Mouse (Mus musculus): ENCODE data around the gene Frs2.

DNA sequence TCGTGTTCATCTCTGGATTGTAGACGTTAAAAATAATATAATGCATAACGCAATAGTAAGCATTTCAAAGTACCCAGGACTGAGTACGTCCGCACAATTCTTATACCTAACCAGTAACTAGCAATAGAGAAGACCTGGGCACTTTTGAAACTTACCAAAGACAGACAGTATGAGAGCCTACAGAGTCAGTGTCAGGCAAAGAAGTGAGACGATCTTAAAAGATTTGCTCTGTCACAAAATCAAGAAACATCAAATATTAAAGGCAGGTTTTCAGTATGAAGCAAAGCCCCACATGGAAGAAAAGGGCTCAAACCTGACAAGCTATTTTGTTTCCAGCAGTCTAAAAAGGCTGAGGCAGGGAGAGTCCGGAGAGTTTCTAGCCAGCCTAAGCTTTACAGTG is 907 bp upstream of the Frs2 start:
- TF ChIP-seq EP300 (IDR thresholded peaks at IDR 0.05; ENCODE audit: low read depth) (no peak), CTCF (IDR thresholded peaks at IDR 0.05; ENCODE audit: low read depth) (no peak)
